Mouse (Mus musculus): ENCODE measurements around the gene Ddr2.

Gene Ddr2

DNA sequence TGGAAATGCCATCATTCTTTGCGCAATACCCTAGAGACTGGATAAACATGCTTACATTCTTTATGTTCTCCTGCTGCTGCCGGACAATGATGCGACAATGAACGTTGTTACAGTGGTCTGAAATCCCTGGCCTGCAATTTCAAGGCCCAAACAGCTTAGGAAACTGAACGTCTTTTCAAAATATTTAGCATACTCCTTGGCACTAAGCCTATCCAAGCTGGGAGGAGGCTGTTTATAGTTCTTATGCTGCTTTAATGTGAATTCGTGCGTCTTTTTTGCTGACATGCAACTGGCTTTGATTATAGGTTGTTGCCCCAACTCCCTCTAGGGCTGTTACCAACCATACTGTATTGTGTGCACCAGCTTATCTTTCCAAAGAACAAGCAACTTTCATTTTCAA lies 161.7 kb downstream of the Ddr2 start:
- DNase-seq (ENCODE audit: low read depth, low spot score): no peak

GRCm38 (mm10) chr1:169948280-169948679 lies 162.3 kb downstream of the Ddr2 start:
- no peak for DNase-seq (ENCODE audit: low read depth, low spot score)

GRCm38 (mm10) chr1:169947654-169948053 lies 162.9 kb downstream of the Ddr2 start:
- no peak for DNase-seq (ENCODE audit: low read depth, low spot score)

- DNase-seq (ENCODE audit: low read depth, low spot score): no peak
Observed at GRCm38 (mm10) chr1:169946004-169946403, 164.6 kb downstream of the Ddr2 start.

- peak; percentile 36 for DNase-seq (ENCODE audit: low read depth, low spot score)
Observed at GRCm38 (mm10) chr1:169939345-169939744, 171.2 kb downstream of the Ddr2 start.

GRCm38 (mm10) chr1:169934005-169934725 lies 176.4 kb downstream of the Ddr2 start:
- DNase-seq (ENCODE audit: low read depth, low spot score): peak; percentile 30

DNA sequence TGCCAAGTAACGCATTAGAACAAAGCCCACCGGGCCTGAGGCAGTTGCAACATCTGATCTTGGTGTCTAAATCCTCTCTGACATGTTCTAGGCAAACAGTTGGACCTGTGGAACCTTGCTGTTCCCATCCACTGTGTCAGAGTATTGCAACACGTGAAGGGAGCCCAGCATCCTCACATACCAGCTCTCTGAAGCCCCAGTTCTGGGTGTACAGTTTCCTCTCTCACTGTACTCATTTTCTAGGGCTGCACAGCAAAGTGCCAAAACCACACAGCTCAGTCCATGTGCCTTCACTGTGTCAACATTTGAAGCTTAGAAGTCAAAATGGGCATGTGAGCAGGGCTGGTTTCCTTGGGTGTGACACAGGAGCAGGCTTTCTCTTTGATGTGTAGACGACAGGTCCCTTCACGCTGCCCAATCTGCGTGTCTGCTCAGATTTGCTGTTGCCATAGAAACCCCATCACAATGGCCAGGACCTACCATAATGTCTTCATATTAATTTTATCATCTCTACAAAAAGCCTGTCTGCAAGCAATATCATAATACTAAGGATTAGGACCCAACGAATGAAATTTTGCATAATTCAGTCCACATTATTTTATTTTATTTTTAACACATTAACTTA lies 178.3 kb downstream of the Ddr2 start:
- no peak for DNase-seq (ENCODE audit: low read depth, low spot score)

GRCm38 (mm10) chr1:169931698-169932097 lies 178.9 kb downstream of the Ddr2 start:
- no peak for DNase-seq (ENCODE audit: low read depth, low spot score)

DNA sequence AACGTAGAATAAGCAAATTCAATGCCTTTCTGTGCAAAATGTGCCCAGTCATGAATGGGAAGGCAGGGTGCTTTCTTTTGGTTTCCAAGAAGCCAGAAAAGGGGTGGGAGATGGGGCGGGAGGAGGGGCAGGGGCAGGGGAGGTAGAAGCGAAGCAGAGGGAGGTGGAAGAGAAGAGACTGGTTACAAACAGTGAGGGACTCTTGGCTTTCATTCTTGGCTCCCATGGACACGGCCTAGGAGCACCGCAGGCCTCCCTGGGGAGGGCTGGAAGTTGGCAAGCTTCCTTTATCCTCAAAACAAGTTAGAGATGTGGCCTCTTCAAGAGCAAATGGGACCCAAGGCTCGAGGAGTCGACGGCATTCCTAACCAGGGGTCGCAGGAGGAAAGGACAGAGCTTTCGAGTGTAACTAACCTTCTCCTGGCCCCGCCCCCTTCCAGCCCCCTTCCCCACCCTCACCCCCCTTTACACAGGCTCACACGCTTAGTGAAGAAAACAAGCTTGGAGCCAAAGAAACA lies 182.0 kb downstream of the Ddr2 start, which contains the start of gene Ccdc190:
TSS of gene Ccdc190 (plus strand) at position 195 of the 518 bp plus-strand sequence.
- DNase-seq (ENCODE audit: low read depth, low spot score): no peak

DNA sequence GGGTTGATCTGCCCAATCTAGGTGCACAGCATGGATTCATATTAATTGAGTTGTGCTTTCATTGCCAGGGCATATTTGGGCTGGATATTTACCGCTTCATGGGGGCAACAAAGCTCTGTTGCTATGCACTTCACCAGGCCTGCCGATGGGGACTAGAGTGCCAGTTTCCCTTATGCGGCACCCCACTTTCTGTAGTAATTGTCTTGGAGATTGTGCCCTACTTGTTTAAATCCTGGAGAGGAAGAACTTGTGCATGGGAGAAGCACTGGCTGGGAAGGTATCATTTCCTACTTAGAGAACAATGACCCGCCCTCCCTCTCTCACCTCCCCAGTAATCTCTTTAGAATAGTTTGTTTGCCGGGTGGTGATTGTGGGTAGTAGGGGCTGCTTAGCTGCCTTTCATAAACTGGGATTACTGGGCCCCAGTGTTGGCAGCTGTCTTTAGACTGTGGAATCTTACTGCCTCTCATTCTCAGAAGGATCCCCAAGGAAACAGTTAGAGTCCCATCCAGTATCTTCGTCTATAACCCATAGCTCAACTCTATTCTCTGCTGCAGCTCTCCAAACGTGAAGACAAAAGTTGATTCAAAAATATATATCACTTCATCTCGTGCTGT lies 182.7 kb downstream of the Ddr2 start:
- DNase-seq (ENCODE audit: low read depth, low spot score): no peak

GRCm38 (mm10) chr1:169924567-169924966 lies 186.0 kb downstream of the Ddr2 start:
- DNase-seq (ENCODE audit: low read depth, low spot score): no peak
